Mouse (Mus musculus): ENCODE results near the gene Mettl17. TPM values are rescaled to one million over a fixed set of nuclear protein-coding genes. Genes with fewer than 3 reads are reported as not detected.
"Not testable (repeated sequence)": the region's sequence is repeated elsewhere in the genome, so short reads cannot be mapped to it uniquely, and the experiment has no call there.

The Mettl17 gene
- total RNA-seq, 2 experiments from 2014 or later = 31.6 to 40.5 TPM

GRCm38 (mm10) chr14:51922571-51922865 lies 37.9 kb downstream of the Mettl17 start, which contains the start of gene Rnase13:
Gene Rnase13 (minus strand): TSS chr14:51922773.
- H3K4me3 ChIP-seq = no peak within 1 kb of the TSS
- H3K27ac ChIP-seq = peak within 1 kb of the TSS; percentile 86
- no peak for DNase-seq (ENCODE audit: low spot score in 2 of 2)
- TF ChIP-seq CTCF (conservative IDR thresholded peaks at IDR 0.05) = no peak

DNA sequence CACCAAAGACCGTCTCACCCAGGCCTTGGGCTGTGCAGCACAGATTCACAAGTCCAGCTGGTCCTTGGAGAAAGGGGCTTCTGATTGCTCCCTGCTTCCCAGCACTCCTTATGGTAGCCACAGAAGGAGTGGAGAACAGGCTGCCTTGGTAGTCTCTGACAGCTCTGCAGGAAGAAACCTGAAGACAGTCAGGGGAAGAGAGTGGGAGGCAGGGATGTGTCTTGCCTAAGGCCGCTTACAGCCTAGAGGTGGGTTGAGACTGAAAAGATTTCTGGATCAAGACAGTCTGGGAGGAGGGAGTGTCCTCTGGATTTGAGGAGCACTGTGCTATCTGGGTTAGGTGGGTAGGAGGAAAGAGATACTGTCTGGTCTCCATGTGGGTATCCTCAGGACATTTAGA lies 38.3 kb downstream of the Mettl17 start:
- DNase-seq (ENCODE audit: low spot score in 2 of 2) = no peak
- Histone ChIP-seq H3K4me3 (no peak overlapping the region), H3K27ac (peak overlapping the region; percentile 86)
- TF ChIP-seq CTCF (conservative IDR thresholded peaks at IDR 0.05) = no peak

DNA sequence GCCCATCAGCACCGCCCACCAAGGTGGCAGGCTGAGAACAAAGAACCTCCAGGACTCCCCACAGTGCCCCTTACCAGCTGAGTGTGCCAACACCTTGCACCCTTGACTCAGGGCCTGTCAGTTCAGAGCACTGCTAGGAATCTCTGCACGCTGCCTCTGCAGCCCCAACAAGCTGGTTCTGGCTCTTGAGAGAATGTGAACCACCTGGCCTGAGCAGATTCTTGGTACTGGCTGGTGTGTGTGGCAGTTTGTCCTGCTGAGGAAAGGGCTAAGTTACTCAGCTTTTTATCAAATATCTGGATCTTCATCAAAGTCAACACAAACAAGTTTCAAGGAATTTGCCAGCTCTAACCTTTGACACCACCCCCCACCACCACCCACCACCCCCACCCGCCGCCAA lies 38.9 kb downstream of the Mettl17 start:
- DNase-seq (ENCODE audit: low spot score in 2 of 2) = no peak
- H3K4me3 ChIP-seq = no peak overlapping the region
- no peak for TF ChIP-seq CTCF (conservative IDR thresholded peaks at IDR 0.05)
- H3K27ac ChIP-seq = peak overlapping the region; percentile 86

- not testable (repeated sequence) for DNase-seq (ENCODE audit: low spot score in 2 of 2); H3K4me3 ChIP-seq; H3K27ac ChIP-seq
Observed at GRCm38 (mm10) chr14:51926930-51927329, 42.3 kb downstream of the Mettl17 start.

GRCm38 (mm10) chr14:51929309-51929943 lies 44.8 kb downstream of the Mettl17 start:
- Histone ChIP-seq H3K27ac (peak overlapping the region; percentile 89), H3K4me3 (no peak overlapping the region; the same call in 1 of the 2 replicates)
- TF ChIP-seq CTCF (conservative IDR thresholded peaks at IDR 0.05) = no peak
- peak; percentile 64 to 73 for DNase-seq (ENCODE audit: low spot score in 2 of 2)

- no peak overlapping the region; the same call in 1 of the 2 replicates for H3K4me3 ChIP-seq
- peak overlapping the region; percentile 89 for H3K27ac ChIP-seq
- TF ChIP-seq CTCF (conservative IDR thresholded peaks at IDR 0.05) = peak; percentile 51
- DNase-seq (ENCODE audit: low spot score in 2 of 2) = no peak
Observed at GRCm38 (mm10) chr14:51929968-51930367, 45.3 kb downstream of the Mettl17 start.

DNA sequence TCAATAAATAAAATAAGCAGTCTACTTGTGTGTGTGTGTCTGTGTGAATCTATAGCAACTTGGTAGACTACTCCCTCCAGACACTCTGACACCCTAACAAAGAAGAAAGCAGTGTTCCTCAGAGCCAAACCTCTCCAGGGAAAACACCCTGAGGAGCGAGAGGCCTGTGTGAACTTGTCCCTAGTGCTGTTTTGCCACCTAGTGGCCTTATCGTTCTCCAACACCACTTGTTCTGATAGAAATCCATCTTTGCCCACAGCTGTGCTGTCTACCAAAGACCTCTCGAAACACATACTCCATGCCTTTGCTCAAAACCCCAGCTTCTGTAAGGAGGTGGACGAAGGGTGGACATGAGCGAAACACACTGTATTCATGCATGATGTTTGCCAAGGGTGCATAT lies 46.2 kb downstream of the Mettl17 start:
- H3K27ac ChIP-seq = peak overlapping the region; percentile 89
- DNase-seq (ENCODE audit: low spot score in 2 of 2) = peak; percentile 66 to 72
- TF ChIP-seq CTCF (conservative IDR thresholded peaks at IDR 0.05) = peak; percentile 87
- no peak overlapping the region for H3K4me3 ChIP-seq

GRCm38 (mm10) chr14:51932092-51933020 lies 47.7 kb downstream of the Mettl17 start:
- Histone ChIP-seq H3K27ac (no peak overlapping the region), H3K4me3 (no peak overlapping the region)
- no peak for DNase-seq (ENCODE audit: low spot score in 2 of 2)
- TF ChIP-seq CTCF (conservative IDR thresholded peaks at IDR 0.05) = no peak

DNA sequence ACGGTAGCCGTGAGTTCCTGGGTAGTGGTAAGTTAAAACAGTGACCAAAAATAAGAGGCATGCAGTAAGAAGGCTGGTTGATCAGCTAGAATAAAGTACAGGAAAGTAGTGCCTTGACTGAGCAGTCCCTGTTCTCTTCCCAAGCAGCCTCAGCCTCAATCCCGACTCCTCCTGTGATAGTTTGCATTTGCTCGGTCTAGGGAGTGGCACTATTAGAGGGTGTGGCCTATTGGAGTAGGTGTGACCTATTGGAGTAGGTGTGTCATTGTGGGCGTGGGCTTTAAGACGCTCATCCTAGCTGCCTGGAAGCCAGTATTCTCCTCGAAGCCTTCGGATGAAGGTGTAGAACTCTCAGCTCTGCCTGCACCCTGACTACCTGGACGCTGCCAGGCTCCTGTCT lies 54.4 kb downstream of the Mettl17 start:
- TF ChIP-seq CTCF (conservative IDR thresholded peaks at IDR 0.05) = no peak
- H3K27ac ChIP-seq = no peak overlapping the region
- H3K4me3 ChIP-seq = no peak overlapping the region
- DNase-seq (ENCODE audit: low spot score in 2 of 2) = no peak

DNA sequence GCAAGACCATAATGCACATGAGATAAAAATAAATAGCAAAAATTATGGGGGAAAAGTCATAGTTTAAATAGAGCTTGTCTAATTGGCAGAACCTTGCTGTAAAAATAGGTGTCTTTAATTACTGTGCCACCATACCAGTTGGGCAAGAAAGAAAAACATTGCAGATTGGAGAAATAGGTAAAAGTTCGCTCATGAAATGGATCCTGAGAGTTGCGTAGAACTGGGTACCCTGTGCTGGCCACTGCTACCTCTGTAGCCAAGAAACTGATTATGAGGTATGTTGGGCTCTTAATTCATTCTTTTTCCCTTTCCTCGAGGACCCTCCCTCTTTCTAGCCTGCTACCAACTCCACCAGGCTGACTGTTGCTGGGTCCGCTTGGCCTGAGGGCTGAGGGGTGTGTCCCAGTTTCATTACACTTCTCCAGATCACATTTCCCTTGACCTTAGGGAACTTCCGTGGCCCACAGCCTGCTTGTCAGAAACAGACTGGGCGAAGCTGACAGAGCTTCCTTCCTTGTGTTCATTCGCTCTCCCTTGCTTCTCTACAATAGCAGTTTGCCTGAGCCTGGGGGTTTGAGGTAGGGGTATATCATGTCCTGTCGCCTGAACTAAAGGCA lies 56.4 kb downstream of the Mettl17 start:
- no peak overlapping the region for H3K4me3 ChIP-seq
- no peak for DNase-seq (ENCODE audit: low spot score in 2 of 2)
- TF ChIP-seq CTCF (conservative IDR thresholded peaks at IDR 0.05) = no peak
- H3K27ac ChIP-seq = no peak overlapping the region

DNA sequence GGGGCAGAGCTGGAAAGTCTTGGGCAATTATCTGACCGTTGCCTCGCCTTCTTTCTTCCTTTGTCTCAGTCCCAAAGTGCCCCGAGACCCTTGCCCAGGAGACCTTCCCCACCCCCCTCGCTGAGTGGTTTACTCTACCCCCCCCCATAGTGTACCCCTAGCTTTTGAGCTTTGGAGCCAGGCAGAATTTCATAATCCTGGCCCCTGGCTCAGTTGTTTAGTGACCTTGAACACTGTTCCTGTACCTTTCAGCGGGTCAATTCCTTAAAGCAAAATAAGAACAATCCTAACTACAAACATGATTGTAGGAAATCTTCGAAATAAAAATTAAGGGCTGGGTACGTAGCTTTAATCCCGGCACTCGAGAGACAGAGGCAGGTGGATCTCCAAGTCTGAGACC lies 56.9 kb downstream of the Mettl17 start:
- no peak for DNase-seq (ENCODE audit: low spot score in 2 of 2)
- no peak overlapping the region for H3K4me3 ChIP-seq
- H3K27ac ChIP-seq = no peak overlapping the region
- no peak for TF ChIP-seq CTCF (conservative IDR thresholded peaks at IDR 0.05)

DNA sequence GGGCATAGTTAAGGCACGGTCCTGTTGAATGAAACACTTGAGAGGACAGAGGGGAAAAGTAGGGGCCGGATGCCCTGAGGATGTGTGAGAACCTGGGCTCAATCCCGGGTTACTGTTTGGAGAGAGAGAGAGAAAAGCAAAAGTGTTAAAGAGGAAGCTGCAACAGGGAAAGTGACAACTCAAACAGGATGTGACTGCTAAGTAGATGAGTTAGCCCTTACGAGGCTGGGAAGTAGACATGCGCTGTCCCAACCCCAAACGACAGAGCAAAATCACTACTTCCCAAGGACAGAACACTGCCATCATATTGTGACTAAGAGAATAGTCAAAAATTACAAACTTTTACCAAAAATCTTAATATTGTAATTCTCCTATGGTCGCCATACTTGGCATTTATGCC lies 57.6 kb downstream of the Mettl17 start:
- DNase-seq (ENCODE audit: low spot score in 2 of 2) = no peak
- H3K4me3 ChIP-seq = no peak overlapping the region
- H3K27ac ChIP-seq = no peak overlapping the region
- TF ChIP-seq CTCF (conservative IDR thresholded peaks at IDR 0.05) = no peak

Small RNA genes lying within 50 kb of the gene (microRNA-seq; reads per million reads assigned to microRNA genes)
- 0 reads per million in 2 experiments for gene Gm27375

Other genes starting within 250 kb of the Mettl17 start
- gene Gm4181, start 249.2 kb upstream of the Mettl17 start, total RNA-seq (2021) = not detected
- not detected for gene Gm17079, start 189.4 kb upstream of the Mettl17 start, total RNA-seq (2021)
- gene Gm5800, start 167.7 kb upstream of the Mettl17 start, total RNA-seq (2021) = not detected
- not detected for gene Ang4, start 111.3 kb upstream of the Mettl17 start, total RNA-seq (2021)
- not detected for gene AY358078, start 84.8 kb upstream of the Mettl17 start, total RNA-seq (2021)
- gene Ear6, start 31.1 kb upstream of the Mettl17 start, total RNA-seq (2021) = not detected
- gene Slc39a2, start 8.0 kb downstream of the Mettl17 start, total RNA-seq (2021) = 10 to 100 TPM in 1 of 2 experiments, 1 to 10 TPM in 1; 8.2 to 10.1 TPM
- gene Ndrg2, start 29.3 kb downstream of the Mettl17 start, total RNA-seq (2021) = 100 to 1,000 TPM; 894 to 934 TPM
- gene Tppp2, start 33.6 kb downstream of the Mettl17 start, total RNA-seq (2021) = not detected
- not detected for gene Rnase13, start 37.9 kb downstream of the Mettl17 start, total RNA-seq (2021)
- gene Arhgef40, start 99.9 kb downstream of the Mettl17 start, total RNA-seq (2021) = 10 to 100 TPM; 27.9 to 32.2 TPM
- gene Tmem253, start 130.8 kb downstream of the Mettl17 start, total RNA-seq (2021) = 1 to 10 TPM in 1 of 2 experiments, under 1 TPM in 1; 0.34 to 1.4 TPM
- gene Zfp219, start 135.9 kb downstream of the Mettl17 start, total RNA-seq (2021) = 10 to 100 TPM; 46.5 to 46.8 TPM
- gene Olfr221, start 157.6 kb downstream of the Mettl17 start, total RNA-seq (2021) = not detected
- gene Hnrnpc, start 219.2 kb downstream of the Mettl17 start, total RNA-seq (2021) = 100 to 1,000 TPM; 245 to 262 TPM
- gene Rpgrip1, start 225.9 kb downstream of the Mettl17 start, total RNA-seq (2021) = 1 to 10 TPM; 1.7 to 2.2 TPM